Mouse (Mus musculus): ENCODE measurements at regions not wholly inside any gene's neighbourhood (a gene's known extent, or its start where the extent isn't known, plus 50 kb on each side); places are given as distances from the start of the nearest gene placed in this dataset.
"Not testable (repeated sequence)": the region's sequence is repeated elsewhere in the genome, so short reads cannot be mapped to it uniquely, and the experiment has no call there.

- DNase-seq (ENCODE audit: low read depth, low spot score), result not testable (repeated sequence)
Observed at GRCm38 (mm10) chrX:126211196-126211595, 193.8 kb downstream of the Gm17267 start.

GRCm38 (mm10) chrX:126223296-126223695, 205.9 kb downstream of the Gm17267 start:
- peak; percentile 1 for DNase-seq (ENCODE audit: low read depth, low spot score)

- DNase-seq (ENCODE audit: low read depth, low spot score), result not testable (repeated sequence)
Observed at GRCm38 (mm10) chrX:126224361-126224760, 207.0 kb downstream of the Gm17267 start.

GRCm38 (mm10) chrX:126226216-126226615, 208.9 kb downstream of the Gm17267 start:
- not testable (repeated sequence) for DNase-seq (ENCODE audit: low read depth, low spot score)
